Mouse (Mus musculus): ENCODE measurements at regions not wholly inside any gene's neighbourhood (a gene's known extent, or its start where the extent isn't known, plus 50 kb on each side); places are given as distances from the start of the nearest gene placed in this dataset.
A peak's percentile ranks its signal among the peaks of the same experiment; 100 is the strongest.
"Not testable (repeated sequence)": the region's sequence is repeated elsewhere in the genome, so short reads cannot be mapped to it uniquely, and the experiment has no call there.

DNA sequence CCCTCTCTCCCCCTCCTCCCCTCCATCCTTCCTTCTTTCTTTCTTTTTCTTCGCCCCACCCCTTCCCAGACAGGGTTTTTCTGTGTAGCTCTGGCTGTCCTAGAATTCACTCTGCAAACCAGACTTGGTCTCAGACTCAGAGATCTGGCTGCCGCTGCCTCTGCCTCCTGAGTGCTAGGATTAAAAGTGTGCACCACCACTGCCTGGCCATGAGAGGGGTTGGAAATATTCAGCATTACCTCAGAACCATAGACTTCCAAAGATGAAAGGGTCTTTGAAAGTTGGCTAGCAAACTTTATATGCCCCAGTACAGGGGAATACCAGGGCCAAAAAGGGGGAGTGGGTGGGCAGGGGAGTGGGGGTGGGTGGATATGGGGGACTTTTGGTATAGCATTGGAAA lies 122.7 kb upstream of the Pfn2 start:
- DNase-seq: not testable (repeated sequence)

DNA sequence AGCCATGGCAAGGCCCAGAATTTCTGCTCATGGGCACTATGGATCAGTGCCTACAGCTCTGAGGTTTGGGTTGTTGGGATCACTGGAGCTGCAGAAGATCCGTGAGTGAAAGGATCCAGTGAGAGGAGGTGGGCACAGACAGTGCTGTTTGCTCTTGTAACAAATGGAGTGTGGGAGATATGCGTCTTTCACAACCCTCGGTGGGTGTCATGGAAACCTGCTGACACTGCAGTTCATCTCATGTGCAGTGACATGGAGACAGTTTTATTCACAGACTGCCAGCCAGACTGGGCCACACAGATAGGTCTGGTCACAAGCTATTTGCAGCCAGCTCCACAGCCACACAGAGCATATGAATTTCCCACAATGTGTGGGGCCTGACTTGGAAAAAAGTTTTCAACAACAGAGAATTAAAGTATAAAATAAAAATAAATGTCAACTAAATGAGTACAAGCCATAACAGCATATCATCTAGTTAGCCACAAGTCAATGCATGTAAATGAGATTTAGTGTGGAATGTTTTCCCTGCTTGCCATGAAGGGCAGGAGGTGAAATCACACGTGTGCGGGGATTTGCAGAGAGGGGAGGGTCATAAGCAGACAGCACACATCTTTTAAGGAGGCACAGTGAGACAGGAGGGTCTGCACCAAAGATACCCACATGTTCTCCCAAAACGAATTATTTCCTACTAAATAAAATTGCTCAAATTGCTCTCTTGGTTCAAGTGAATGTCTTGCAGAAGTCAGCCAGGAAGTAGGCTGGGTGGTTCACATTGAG lies 124.8 kb upstream of the Pfn2 start:
- DNase-seq: peak; percentile 53

DNA sequence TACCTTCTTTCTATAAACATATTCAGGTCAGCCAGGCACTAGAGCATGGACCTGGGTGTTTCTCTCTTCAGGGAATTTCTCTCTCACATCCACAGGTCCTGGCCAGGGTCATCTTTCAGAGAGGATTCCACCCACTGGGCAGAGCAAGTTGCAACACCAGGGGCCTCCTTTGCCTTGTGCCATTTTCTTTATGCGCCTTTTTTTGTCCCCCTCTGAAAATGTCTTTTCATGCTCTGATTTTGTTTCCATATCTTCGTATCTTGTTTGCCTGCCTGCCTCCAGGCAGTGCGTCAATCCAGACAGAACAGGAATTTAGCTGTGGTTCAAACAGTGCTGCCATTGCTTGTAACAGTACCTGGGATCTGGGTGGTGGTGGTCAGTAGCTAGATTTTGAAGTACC lies 125.7 kb upstream of the Pfn2 start:
- no peak for DNase-seq

DNA sequence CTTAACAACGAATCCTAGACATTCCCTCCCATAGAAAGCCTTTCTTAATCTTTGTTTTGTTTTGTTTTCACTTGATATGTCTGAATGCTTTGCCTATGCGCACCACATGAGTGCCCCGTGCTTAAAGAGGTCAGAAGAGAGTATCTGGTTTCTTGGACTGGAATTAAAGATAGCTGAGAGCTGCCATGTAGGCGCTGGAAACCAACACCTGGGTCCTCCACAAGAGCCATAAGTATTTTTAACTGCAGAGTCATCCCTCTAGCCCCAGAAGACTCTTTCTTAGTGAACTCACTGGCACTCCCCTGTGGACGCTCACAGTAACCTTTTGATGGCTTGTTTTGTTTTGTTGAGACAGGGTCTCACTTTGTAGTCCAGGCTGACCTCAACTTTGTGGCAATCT lies 127.5 kb upstream of the Pfn2 start:
- no peak for DNase-seq

DNA sequence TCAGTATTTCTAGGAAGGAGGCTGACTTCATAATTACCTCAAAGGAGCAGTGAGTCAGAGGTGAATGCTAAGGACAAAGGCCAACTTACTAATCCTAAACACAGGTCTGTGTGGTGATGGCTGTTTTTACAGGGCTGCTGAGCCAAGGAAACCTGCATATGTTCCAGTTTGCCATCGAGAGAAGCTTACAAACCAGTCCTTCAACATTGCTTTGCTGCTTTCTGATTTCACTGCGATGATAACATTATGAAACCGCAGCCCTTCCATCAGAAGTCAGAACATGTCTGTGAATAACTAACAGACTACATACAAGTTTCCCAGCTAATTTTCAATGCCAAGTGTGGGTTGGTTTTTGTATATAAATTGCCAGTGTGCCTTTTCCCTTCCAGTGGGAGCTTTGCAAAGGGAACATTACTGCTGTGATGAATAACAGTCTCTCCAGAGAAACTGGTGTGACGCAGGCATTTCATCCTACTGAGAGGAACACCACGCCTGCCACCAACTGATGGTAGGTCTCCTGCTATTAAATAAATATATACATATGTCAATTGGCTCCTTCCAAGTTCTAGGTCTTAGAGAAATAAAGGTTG lies 128.9 kb upstream of the Pfn2 start:
- peak; percentile 35 for DNase-seq

DNA sequence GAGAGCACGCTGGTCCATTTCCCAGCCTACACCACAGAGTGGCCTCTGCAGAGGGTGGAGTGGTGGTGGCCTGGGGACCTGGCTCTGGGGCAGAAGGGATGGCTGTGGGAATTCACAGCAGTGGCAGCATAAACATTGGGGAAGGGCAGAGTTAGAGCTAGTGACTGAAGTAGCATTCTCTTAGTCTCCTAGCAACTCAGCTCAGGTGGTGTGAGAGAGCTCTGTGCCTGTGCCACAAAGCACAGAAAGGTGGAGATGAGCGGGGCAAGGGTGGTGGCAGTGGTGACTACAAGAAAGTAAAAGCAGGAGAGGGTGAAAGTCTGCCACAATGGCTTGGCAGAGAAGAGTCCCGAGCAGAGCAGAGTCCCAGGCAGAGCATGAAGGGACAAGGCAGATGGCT lies 140.3 kb upstream of the Pfn2 start:
- no peak for DNase-seq

DNA sequence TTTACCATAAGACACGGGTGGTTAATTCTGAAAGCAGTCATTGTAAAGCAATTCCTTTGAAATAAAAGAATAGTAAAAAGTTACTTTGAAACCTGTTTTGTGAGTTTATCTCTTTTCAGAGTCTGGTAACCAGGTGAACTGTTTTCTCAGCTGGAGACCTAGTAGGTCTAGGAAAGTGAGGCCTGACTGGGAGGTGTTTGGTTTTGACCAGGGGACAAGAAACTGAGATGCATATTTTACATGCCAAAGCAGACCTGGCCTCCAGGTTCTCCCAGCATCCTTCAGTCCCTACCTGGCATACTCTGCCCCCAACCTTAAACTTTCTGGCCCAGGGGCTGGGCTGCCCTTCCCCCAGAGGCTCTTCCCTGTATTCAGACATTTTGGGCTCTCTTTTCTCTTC lies 142.9 kb upstream of the Pfn2 start:
- DNase-seq: no peak

DNA sequence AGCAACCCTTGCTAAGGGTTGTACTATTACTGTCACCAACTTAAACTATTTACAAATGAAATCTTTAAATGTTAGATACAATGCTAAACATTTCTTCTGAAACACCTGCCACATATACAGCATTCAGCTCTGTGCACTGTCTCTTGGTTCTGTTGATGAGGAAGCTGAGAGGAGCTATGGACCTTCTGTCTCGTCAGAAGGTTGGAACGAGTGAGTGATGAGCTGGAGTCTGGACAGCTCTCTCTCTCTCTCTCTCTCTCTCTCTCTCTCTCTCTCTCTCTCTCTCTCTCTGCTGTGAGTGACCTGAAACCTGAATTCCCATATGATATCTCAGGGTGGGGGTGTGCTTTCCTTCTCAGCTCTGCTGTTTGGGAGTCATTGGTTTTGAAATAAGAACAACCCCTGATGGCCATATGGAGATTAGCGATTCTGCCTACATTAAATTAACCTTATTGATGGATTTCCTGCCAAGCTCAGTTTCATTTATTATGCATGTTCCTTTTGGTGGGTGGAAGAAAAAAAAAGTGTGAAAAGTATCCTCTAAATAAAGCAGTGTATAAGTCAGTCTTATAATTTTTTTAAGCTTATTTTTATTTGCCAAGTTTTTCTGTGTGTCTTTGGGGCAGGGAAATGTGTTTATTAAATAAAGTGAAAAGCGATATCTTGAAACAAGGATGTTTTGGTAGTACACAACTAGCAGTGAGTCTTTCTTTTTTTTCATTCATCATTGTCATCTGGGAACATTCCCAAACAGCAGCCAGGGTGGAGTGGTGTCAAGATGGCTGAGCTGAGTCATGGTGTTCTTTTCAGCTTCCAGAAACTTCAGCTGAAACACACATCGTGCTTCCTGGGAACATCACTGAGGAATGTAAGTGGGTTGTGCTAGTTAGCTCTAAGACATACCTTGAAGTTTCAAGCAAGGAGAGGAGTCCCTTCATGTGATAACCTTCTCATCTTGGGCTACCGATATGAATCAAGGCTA lies 150.5 kb upstream of the Pfn2 start:
- DNase-seq: peak; percentile 43

DNA sequence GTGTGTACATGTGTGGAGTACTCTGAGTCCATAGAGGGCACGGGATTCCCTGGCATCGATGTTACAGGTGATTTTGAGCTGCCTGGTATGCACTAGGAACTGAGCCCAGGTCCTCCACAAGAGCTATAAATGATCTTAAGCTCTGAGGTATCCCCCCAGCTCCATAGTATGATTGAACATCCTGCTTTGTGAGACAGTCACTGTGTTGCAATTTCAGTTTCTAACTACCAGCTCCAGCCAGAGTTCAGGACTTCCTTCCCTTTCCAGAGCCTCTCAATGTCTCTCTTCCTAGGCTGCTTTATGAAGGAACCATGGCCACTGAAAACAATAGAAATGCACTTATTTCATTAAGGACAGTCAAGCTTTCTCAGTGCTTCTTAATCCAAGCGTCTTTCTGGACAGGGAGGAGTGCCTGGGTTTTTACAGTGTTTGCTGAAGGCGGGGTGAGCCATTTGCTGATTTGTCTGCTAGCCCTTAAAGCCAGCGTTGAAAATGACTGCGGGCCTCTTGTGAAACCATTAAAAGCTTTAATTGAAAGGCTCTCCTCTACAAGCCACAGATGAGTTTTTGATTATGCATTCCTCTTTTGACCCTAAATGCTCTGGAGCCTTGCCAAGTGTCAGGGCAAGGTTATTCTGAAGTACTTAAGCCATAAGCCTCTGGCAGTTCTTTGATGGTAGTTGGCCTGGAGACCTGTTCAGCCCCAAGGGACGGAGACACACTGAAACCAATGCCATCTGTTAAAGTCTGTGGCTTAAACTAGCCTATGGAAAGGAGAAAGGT lies 155.1 kb upstream of the Pfn2 start:
- no peak for DNase-seq

DNA sequence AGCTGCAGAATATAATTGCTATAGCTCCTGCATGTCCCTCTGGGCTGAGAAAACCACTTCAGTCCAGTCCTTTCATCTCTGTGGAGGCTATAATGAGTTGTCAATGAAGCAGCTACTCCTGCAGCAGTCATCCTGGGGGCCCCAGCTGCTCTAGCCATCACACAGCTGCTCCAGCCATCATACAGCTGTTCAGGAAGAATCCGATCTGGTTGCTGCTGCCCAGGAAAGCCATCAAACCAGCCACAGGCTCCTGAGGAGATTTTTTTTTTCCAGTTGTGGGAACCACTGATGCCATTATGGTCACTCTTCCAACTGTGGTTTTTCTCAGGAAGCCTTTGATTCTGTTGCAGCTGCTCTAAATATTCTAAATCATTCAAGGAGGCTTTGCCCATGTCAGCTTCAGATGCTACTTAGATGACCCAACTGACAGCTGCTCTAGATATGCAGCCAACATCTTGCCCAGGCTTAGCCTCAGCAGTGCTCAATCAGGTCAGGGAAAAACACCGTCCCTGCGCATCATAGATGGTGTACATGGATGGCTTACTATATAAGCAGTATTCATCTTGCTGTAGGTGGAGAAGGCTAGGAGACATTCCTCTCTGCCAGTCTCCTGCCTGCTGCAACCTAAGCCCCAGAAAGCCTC lies 177.0 kb upstream of the Pfn2 start:
- DNase-seq: no peak

DNA sequence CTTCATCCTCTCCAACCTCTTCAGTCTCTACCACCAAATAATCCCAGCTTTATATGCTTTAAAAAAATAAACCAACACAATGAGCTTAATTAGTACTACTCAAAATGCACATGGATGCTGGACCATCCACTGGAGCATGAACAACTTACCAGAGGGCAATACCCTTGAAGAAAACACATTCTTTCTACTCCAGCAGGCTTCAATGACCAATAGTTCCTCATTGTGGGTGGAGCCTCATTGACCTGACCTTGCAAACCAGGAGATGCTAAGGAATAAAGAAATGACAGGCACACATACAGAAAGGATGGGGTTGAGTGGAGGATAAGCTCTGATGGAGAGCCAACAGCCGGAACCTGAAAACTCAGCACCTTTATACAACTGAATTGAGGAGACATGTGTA lies 201.7 kb upstream of the Pfn2 start:
- DNase-seq: no peak

DNA sequence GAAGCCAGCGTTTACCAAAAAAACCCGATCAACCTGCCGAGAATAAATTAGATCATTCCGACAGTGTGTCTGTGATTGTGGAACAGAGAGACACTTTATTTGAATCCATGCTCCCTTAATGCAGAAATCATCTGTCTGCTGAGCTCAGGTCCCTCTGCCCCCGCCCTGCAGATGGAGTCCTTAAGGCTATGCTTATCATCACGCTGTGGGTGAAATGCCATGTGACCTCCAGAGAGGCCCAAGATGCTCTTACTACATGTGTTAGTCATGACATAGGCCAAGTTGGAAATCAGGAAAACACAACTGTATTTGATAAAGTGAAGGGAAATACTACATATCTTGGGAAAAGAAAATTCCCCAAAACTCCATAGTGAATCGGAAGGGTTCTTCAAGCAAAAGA lies 206.8 kb upstream of the Pfn2 start:
- no peak for DNase-seq

DNA sequence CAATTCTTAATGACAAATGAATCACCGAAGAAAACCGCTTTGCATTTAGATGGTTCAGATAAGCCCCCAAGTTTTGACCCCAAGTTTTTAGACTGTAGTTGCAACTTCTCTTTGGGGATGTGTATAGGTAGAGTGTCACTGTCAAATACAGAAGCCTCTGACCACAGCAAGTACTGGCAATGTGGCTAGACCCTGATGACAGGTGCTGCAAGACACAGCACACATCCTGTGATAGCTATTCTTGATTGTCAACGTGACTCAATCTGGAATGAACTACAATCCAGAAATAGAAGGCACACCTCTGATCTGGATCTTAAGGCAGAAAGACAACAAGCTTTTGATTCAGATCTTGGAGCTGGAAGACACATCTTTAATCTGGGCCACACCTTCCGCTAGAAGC lies 207.3 kb upstream of the Pfn2 start:
- no peak for DNase-seq

DNA sequence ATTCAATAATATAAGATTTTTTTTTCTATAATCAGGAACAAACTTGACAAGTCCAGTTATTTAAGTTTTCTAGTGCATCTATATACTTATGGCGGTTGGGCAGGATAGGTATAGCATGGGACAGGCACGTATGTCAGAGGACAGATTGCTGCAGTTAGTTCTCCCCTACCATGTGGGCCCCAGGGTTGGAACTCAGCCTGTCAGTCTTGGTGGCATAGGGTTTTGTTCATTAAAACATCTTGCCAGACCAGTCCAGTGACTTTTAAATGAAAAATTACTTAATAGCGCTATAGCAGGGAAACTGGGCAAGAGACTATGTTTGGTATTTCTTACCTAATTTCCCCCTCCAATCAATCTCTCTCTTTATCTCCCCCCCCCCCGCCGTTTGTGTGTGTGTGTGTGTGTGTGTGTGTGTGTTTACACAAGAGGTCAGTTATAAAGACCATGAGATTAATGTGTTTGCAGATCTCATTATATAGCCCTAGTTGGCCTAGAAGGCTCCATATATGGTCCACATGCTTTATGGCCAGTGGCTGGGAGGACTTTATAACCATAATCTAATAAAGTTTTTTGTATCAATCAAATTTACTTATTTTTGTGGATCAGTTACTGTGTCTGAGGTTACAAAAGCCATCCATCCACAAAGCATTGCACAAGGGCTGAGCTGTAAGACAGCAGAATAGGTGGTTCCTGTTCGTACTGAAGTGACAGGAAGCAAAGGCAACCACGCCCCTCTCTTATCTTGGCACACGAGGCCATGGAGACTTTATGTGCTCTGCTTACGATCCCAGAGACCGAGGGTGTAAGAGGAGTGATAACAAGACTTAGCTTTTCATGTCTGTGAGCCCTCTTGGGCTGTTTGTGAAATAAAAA lies 208.5 kb upstream of the Pfn2 start:
- DNase-seq: no peak

DNA sequence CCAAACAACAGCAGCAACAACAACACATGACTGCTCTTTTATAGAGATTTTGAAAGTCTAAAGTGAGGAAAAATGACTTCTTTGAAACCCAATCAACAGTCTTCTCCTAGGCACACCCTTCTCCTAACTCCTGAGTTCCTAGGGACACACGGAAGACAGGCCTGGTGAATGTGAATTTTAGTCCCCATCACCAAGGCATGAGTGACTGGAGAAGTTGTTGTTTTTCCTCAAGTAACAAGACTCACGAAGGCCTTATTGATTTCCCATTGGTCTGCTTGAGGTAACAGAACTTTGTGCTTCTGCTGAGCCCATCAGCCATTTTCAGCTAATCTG lies 209.2 kb upstream of the Pfn2 start:
- DNase-seq: no peak

DNA sequence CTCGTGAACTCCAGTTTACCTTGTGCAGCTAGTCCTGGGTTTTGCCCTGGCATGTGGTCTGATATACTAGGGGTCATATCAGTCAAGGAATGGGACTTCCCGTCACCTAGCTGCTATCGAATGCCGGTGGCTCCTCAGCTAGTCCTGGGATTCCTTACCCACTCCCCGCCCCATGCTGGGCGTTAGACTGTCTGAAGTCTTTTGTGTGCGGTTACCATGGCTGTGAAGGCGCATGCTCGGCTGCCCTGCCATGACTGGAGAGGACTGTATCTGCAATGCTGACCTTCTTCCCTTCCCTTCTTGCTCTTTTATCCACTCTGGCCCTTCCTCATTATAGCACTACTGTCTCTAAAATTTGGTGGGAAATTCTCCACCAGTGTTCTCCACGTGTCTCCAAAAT lies 210.3 kb upstream of the Pfn2 start:
- no peak for DNase-seq

DNA sequence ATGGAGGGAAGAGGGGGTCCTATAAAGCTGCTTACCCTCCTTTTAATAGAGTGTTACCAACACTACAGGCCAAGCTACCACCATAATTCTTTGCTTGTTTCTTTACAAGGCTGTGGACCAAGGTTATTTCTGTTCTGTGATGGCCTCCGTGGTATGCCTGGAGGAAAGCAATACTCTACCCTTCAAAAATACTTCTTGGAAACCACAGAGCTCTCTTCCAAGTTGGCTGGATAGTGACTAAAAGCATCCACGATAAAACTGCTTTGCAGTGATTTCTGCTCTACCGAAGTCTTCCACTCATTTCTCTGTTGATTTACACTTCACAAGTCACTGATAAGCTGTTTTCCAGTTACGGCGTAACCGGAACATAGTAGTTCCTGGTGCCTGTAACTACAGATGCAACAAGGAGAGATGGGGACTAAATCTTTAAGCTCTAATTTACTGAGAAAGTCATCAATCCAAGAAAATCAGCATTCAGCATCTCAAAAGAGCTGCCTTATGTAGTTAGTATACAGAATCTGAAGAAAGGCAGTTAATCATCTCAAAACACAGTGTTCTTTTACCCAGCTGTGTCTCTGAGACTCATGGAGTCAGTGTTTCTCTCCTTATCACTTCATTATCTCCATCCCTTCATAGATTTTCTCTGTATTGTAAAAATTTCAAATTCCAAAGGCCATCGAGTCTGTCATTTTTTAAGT lies 216.1 kb upstream of the Pfn2 start:
- DNase-seq: no peak

DNA sequence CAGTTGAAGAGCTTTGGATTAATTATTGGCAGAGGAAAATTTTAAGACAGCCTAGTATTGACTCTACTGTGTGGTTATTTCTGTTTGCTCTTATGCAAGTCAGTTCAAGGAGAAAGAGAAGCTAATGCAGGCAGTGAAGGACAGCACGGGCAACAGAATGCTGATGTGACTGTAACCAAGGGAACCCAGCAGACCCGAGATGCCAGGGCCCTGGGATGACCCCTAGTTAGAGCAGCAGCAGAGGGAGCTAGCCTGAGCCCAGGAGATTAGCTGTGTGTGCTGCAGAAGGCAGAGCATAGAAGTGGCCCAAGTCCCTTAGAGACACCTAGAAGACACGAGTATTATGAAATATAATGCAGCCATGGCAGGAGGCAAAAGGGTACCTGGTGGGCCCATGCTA lies 223.7 kb upstream of the Pfn2 start:
- DNase-seq: no peak

DNA sequence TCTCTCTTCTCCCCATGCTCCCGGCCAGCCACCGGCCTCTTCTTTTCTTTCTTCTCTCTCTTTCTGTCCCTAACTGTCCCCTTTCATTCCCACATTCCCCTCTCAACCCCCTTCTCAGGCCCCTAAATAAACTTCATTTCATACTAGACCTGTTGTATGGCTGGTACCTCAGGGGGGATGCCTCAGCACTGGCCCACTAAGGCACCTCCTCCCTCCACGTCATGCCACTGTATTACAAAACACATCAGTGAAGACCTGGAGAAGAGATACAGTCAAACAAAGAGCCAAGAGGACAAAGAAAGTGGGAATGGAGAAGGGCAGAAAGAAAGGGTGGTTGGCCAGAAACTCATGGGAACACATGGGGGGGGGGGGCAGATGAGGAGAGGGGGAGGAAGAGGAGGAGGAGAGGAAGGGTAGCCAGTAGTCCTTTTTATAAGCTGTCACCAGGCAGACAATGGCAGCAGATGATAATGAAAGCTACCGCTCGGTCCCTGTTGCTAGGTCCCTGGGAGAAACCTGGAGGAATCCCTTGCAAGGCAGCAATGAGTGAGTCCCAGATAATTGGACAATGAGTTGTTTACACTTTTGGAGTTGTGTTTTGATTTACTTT lies 224.5 kb upstream of the Pfn2 start:
- no peak for DNase-seq

DNA sequence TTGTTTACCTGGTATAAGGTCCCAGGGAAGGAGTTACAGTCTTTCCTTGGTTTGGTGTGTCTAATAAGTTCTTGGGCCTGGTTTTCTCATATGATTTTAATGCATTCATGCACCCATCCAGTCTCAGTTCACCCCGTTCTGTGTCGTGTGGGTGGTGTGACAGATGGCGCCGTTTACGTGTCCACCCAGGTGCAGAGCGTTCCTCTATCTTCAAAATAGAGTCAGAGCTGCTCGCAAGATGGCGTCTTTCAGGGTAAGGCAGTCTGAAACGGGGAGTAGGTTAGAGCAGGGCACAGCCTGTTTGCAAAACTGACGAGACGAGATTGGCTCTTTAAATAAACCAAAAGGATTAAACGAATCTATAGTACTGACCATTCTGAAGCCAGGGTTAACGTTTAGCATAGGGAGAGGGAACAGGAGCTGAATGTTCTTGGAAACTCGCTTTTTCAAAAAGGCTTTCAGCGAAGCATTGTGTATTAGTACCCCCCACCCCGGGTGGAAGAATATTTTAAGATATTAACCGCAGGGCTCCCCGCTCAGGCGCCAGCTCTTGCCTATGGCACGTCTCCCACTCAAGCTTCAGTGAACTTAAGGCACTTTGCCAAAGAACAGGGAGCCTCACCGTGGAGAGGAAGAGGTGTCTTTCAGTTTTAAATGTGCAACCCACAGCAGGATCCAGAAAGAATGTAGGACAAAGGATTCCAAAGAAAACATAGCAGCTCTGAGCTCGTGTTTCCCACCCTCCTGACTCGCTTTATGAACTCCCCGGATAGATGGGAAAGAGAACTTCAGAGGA lies 241.7 kb upstream of the Pfn2 start:
- peak; percentile 7 for DNase-seq

Measured in layer of hippocampus, adult 9-11 months (tissue).